Mouse (Mus musculus): ENCODE results near the gene Tsku. TPM values are rescaled to one million over a fixed set of nuclear protein-coding genes. Genes with fewer than 3 reads are reported as not detected.

Gene Tsku
- 4.0 TPM for polyA plus RNA-seq (2014; fragmentation: Illumina TruSeq; extraction: RNeasy Lipid Tissue Mini Kit (QIAGEN cat#74804); ENCODE audit: low read depth, low replicate concordance)

GRCm38 (mm10) chr7:98361063-98361652 is at the start of gene Tsku:
Gene Tsku, minus strand, starts transcription at chr7:98361328.

GRCm38 (mm10) chr7:98321083-98321482 is 40.0 kb downstream of the Tsku start, which contains the start of gene Acer3:
Gene Acer3, minus strand, starts transcription at chr7:98321208.

Other genes with a start within 250 kb of the Tsku start
- 2.0 TPM for gene Myo7a, start 241.8 kb downstream of the Tsku start, polyA plus RNA-seq (2014; fragmentation: Illumina TruSeq; extraction: RNeasy Lipid Tissue Mini Kit (QIAGEN cat#74804); ENCODE audit: low read depth, low replicate concordance)
- not detected for gene Omp, start 215.8 kb downstream of the Tsku start, polyA plus RNA-seq (2014; fragmentation: Illumina TruSeq; extraction: RNeasy Lipid Tissue Mini Kit (QIAGEN cat#74804); ENCODE audit: low read depth, low replicate concordance)
- gene Capn5, start 183.1 kb downstream of the Tsku start, polyA plus RNA-seq (2014; fragmentation: Illumina TruSeq; extraction: RNeasy Lipid Tissue Mini Kit (QIAGEN cat#74804); ENCODE audit: low read depth, low replicate concordance), result 0.40 TPM
- gene B3gnt6, start 161.8 kb downstream of the Tsku start, polyA plus RNA-seq (2014; fragmentation: Illumina TruSeq; extraction: RNeasy Lipid Tissue Mini Kit (QIAGEN cat#74804); ENCODE audit: low read depth, low replicate concordance), result not detected
- 34.8 TPM for gene Acer3, start 40.1 kb downstream of the Tsku start, polyA plus RNA-seq (2014; fragmentation: Illumina TruSeq; extraction: RNeasy Lipid Tissue Mini Kit (QIAGEN cat#74804); ENCODE audit: low read depth, low replicate concordance)
- gene Gucy2d, start 79.1 kb upstream of the Tsku start, polyA plus RNA-seq (2014; fragmentation: Illumina TruSeq; extraction: RNeasy Lipid Tissue Mini Kit (QIAGEN cat#74804); ENCODE audit: low read depth, low replicate concordance), result not detected
- gene Lrrc32, start 128.0 kb upstream of the Tsku start, polyA plus RNA-seq (2014; fragmentation: Illumina TruSeq; extraction: RNeasy Lipid Tissue Mini Kit (QIAGEN cat#74804); ENCODE audit: low read depth, low replicate concordance), result 0.50 TPM

Data from liver, adult 10 weeks (tissue).